Mouse (Mus musculus) left cerebral cortex, adult 2 months (tissue): ENCODE results near the gene Itpk1. TPM values are rescaled to one million over a fixed set of nuclear protein-coding genes. Genes with fewer than 3 reads are reported as not detected.
A peak's percentile ranks its signal among the peaks of the same experiment; 100 is the strongest.

ENCODE experiments used
- DNase-seq, 2 experiments: peaks; one replicate each; pipeline ENCODE4 v3.0.0; 2021 to 2022; ENCODE audit warnings: low spot score in 2 of 2, mixed read lengths in 1 of 2; ENCODE audit errors: extremely low spot score in 1 of 2
- H3K27ac ChIP-seq: fragments of 200-600 bp; 2 replicates; pipeline ENCODE4 v1.8.1; 2022
- H3K4me3 ChIP-seq: fragments of 200-600 bp; 2 replicates; pipeline ENCODE4 v1.8.1; 2022
- CTCF ChIP-seq: fragments of 200-600 bp; IDR thresholded peaks from 2 replicates; pipeline ENCODE4 v1.8.1; 2022; ENCODE audit warnings: antibody characterized with exemption, mild to moderate bottlenecking, moderate library complexity
- intact Hi-C: fragments of 180-260 bp; cut with DNase I; formaldehyde crosslinking; loops from one replicate; pipeline ENCODE4 v1.15.1; 2025
- total RNA-seq, 2 experiments: library from RNA; stranded (reverse); gene quantifications; 2 replicates each; pipeline ENCODE4 v1.2.3; 2021

Gene Itpk1
- total RNA-seq, 2 experiments from 2014 or later: 52.3 to 54.9 TPM

DNA sequence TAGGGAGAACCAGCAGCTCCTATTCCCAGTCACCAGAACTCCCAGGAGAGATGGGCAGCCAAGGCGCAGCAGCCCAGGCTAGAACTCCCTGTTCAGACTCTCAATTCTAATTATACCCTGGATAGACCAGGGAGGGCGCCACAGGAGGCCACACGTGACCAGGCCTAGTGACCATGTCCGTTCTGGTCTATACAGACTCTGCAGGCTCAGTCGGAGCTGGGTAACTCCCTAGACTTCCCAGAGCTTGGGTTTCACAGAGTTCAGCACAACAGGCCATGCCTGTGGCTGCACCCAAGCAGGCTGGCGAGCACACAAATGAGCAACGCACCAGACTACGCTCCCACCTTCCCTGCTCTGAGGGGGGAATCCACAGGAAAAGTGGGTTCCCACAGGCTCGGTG is 110.1 kb downstream of the Itpk1 start:
- Histone ChIP-seq H3K4me3 (no peak overlapping the region), H3K27ac (peak overlapping the region; percentile 45; the same call in 1 of the 2 replicates)
- DNase-seq: no peak
- intact Hi-C loops: no loop called here
- no peak; the same call in 1 of the 2 replicates for TF ChIP-seq CTCF

DNA sequence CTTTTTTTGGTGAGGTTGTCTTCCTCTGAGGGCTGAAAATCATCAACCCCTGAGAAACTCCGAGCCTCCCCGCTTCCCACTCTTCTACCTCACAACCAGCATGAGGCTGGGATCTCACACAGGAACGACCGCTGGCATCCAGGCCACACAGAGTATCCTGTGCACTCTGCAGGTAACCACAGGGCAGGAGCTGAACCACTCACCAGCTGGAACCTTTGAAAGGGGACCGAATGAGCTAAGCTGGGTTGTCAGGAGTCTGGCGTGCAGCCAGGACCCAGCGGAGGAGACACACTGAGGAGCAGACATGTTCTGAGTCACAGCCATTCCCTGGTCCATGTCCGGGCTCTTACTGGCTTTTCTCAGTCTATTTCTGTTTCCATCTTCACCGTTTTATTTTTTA is 111.0 kb downstream of the Itpk1 start:
- peak; percentile 63 to 66 for DNase-seq
- no peak for TF ChIP-seq CTCF
- intact Hi-C loops: no loop called here
- no peak overlapping the region for H3K4me3 ChIP-seq
- peak overlapping the region; percentile 45 for H3K27ac ChIP-seq

DNA sequence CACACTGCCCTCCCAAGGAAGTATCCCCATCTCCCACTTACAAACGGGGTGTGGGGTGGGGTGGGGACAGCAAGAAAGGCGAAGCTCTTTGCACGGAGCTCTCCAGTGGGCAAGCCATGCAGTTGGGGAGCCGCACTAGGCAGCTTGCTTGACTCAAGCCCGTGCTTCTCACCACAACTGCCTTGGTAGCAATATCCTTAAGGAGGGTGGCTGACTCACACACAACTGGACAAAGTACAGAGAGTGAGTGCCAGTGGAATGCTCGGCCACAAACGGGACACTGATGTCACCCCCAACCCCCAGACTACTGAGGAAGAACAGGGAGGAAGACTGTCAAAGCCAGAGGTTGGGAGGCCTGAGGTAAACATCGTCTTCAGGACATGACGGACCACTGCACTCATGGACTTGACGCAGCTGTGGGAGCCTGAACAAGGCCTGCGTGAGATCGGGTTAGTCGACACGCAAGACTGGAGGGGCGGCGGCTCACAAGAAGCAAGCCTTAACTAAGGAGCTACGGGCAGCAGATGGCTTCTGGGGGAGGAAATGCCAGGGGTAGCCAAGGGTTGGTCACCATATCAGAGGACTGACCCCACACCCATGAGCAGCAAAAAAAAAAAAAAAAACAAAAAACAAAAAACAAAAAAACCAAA is 113.9 kb downstream of the Itpk1 start:
- no peak overlapping the region for H3K4me3 ChIP-seq
- TF ChIP-seq CTCF: no peak
- H3K27ac ChIP-seq: no peak overlapping the region
- intact Hi-C loops: no loop called here
- DNase-seq: no peak

DNA sequence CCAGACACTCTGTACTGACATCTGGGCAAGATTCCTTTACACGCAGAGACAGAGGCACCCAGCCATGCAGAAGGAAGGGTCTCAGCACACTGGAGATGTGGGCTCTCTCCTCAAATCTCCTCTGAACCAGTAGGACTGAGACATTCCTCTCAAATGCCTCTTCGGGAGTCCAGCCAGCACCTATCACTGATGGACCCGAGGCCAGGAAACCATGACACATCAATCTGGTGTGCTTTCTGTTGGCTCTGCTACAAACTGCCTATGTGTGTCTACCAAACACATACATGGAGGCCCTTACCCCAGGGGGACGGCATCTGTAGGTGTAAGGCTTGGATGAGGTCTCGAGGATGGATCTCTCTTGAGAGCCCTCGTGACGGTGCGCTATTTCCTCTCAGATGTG is 117.6 kb downstream of the Itpk1 start:
- no peak overlapping the region for H3K4me3 ChIP-seq
- no peak overlapping the region for H3K27ac ChIP-seq
- DNase-seq: no peak
- intact Hi-C loops: no loop called here
- no peak for TF ChIP-seq CTCF

DNA sequence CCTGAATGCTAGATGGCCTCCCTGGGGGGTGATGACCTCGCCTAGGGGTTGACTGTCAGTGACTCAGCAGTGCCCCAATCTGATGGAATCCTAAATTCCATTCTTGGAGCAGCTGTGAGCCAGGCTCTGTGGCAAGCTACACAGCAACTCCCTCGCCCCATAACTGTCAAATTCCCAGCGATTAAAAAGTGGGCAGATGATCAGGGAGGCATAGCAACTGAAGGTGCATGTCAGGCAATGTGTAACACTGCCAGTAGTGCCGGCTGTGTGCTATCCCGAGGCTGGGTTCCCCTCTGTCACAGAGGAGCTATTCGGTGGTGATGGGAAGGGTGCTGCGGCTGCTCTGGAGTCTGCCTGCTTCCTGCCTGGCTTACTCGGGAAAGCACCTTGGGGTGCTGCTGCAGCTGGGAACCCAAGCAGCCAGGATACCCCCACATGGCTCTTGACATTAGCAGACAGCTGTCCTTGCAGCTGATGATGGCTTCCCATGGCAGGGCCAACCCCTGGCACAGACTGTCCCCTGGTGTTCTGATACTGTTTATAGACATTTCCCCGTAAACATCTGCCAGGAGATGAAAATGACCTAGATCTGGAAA is 118.3 kb downstream of the Itpk1 start:
- intact Hi-C loops: no loop called here
- TF ChIP-seq CTCF: no peak
- H3K27ac ChIP-seq: peak overlapping the region; percentile 5; the same call in 1 of the 2 replicates
- H3K4me3 ChIP-seq: no peak overlapping the region
- DNase-seq: no peak

DNA sequence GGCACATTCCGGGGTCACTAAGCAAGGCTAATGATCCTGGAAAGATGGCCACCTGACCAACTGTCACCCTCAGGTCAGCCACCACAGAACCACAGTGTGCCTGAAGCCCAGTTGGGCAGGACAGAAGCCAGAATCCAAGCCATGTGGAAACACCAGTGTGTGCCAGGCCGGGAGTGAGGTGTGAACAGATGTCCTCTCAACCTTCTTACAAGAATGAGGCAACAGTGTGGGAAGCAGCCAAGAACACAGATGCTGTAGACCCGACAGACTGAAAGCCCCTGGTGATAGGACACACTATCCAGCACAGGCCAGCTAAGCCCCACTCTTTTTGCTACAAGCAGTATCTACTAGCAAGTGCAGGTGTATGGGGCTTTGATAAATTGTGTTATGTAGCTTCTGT is 119.3 kb downstream of the Itpk1 start:
- peak in 1 of 2 experiments; percentile 29 for DNase-seq
- intact Hi-C loops: no loop called here
- no peak overlapping the region for H3K27ac ChIP-seq
- H3K4me3 ChIP-seq: no peak overlapping the region
- TF ChIP-seq CTCF: no peak

DNA sequence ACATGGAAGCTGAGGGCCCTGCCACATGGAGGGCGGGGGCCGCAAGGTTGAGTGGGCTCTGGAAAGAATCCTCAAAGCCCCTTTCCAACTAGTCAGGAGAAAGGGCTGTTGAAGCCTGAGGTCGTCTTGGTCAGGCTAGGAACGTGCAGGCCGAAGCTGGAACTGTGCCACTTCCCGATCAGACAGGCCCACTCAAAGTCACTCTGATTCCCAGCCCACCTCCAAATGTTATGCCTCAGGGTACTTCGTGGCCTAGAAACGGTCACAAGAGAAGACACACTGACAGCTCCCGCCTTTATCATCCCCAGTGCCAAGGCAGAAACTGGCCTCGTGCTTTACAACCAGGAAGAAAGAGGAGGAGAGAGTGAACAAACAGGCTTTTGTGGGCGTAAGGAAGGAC is 122.3 kb downstream of the Itpk1 start:
- Histone ChIP-seq H3K4me3 (no peak overlapping the region), H3K27ac (no peak overlapping the region)
- intact Hi-C loops: no loop called here
- TF ChIP-seq CTCF: no peak
- no peak for DNase-seq

DNA sequence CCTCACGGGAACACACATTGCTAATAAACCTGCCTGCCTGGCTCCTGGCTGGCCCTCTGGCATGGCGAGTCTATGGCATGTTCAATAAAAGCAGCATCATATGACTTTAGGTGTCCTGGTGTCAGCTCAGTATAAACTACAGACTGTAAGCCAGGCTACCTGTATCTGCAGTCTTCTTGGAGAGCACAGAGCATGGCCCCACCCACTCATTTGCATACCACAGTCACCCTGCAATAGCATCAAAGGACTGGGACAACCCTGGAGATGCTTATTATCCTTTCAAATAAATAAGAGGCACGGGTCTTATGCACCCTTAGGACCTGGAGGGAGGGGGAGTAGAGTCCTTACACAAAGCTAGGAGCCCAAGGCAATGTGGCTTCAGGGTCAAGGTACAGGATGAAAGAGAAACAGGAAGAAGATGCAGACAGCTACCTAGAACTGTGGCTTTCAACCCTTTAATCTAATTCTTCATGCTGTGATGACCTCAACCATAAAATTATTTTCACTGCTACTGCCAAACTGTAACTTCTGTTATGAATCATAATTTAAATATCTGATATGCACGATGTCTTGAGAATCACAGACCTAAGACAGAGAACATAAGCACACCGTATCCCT is 123.0 kb downstream of the Itpk1 start:
- H3K4me3 ChIP-seq: no peak overlapping the region
- no peak overlapping the region for H3K27ac ChIP-seq
- intact Hi-C loops: no loop called here
- TF ChIP-seq CTCF: no peak
- DNase-seq: no peak

DNA sequence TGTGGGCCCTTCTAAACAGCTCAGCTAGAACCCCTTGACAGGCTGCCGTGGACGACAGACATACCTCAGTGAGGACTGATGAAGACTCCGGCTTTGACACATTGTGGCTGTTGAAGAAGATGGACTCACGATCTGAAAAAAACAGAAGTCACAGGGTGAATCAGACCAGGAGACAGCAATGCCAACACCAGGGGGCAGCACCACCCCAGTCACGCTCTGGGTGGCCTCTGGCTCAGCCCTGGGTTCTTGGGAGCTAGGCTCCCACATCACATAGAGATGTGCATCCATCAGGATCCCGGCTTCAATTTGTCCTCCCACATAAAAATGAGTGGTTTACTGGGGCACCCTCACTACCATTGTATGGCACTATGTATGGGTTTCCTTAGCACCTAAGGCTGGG is 125.7 kb downstream of the Itpk1 start:
- TF ChIP-seq CTCF: peak; percentile 85
- Histone ChIP-seq H3K4me3 (no peak overlapping the region), H3K27ac (no peak overlapping the region)
- peak; percentile 73 to 87 for DNase-seq
- intact Hi-C loops: loop anchor here (1.0 to 2.0 kb wide), 2 partner anchors 126 to 140 kb away; partner anchors contain the start of gene Itpk1

DNA sequence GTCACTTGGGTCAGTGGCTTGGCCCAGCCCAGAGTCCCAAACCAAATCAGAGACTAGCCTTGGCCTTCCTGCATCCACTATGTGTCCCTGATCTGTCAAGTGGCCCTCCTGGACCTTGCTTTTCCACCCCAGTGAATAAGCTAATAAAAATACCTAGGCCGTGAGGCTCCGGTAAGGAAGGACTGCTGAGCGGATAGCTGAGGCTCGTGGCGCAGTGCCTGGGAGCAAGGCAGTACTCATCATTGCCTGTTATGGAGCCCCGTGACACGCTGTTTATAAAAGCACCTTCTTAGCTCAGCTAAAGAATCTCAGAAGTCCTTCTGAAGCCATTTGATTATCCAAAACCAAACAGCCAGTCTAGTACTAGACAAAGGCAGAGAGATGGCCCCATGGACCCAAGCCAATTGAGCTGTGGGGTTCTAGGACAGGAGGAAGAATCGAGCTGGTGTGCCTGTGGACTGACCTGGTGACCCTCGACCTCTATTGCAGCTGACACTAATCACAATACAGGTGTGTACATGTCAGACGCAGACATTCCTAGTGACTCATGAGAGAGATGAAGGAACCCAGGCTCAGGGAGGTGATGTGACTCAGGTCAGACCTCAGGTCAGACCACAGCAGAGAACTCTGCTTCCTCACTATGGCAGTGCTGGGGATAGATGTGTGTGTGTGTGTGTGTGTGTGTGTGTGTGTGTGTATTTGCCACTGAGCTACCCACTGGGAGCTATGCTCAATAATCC is 127.9 kb downstream of the Itpk1 start:
- no peak overlapping the region for H3K4me3 ChIP-seq
- no peak for DNase-seq
- intact Hi-C loops: no loop called here
- no peak overlapping the region for H3K27ac ChIP-seq
- TF ChIP-seq CTCF: no peak

DNA sequence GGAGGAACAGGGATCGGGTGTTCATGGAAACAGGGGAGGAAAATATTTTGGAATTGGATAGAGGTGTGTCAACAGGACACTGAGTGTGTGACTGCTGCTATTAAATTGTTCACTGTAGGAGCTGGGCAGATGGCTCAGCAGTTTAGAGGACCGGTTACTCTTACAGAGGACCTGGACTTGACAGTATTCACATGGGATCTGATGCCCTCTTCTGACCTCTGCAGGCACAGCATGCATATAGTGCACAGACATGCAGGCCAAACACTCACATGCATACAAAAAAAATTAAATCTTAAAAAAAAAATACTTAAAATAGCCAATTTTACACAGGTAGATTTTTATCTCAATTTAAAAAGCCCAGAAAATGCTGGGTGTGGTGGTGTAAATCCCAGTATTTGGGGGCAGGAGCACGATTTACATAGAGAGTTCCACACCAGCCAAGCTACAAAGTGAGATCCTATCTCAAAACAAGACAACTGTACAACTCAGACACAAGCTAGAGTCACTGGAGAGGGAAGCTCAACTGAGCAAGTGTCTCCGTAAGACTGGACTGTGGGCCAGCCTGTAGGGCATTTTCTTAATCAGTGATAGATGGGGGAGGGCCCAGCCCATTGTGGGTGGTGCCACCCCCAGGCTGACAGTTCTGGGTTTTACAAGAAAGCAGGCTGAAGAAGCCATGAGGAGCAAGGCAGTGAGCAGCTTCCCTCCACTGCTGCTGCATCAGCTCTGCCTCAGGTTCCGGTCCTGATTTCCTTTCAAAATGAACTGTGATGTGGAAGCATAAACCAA is 129.0 kb downstream of the Itpk1 start:
- intact Hi-C loops: no loop called here
- H3K4me3 ChIP-seq: no peak overlapping the region
- DNase-seq: no peak
- TF ChIP-seq CTCF: no peak; the same call in none of the 2 replicates
- no peak overlapping the region for H3K27ac ChIP-seq

DNA sequence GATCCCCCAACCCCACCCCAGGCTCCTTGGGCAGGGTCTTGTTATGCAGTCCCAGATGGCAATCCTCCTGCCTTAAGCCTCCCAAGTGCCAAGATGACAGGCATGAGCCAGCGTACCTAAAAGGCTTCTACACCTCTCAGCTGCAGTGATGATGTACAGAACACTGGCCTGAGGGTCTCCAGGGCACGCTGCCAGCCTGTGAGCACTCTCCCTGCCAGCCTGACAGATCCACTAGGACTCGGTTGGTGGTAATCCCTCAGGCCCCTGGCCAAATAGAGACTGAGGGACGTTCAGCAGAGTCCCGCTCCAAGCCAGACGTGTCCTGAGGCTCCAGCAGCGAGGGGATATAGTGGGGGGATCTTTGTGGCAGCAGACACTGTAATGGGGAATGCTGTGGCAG is 131.7 kb downstream of the Itpk1 start:
- Histone ChIP-seq H3K4me3 (no peak overlapping the region), H3K27ac (no peak overlapping the region)
- DNase-seq: no peak
- no peak for TF ChIP-seq CTCF
- intact Hi-C loops: no loop called here
